Mouse (Mus musculus): ENCODE data around the gene Osbpl3.
A peak's percentile ranks its signal among the peaks of the same experiment; 100 is the strongest.

The Osbpl3 gene

GRCm38 (mm10) chr6:50294128-50294527 is 161.9 kb downstream of the Osbpl3 start:
- peak; percentile 57 for DNase-seq (ENCODE audit: low spot score)

GRCm38 (mm10) chr6:50291650-50292049 is 164.4 kb downstream of the Osbpl3 start:
- DNase-seq (ENCODE audit: low spot score) = no peak

- no peak for DNase-seq (ENCODE audit: low spot score)
Observed at GRCm38 (mm10) chr6:50286881-50287280, 169.1 kb downstream of the Osbpl3 start.

GRCm38 (mm10) chr6:50279642-50280041 is 176.4 kb downstream of the Osbpl3 start:
- DNase-seq (ENCODE audit: low spot score) = no peak

- DNase-seq (ENCODE audit: low spot score) = no peak
Observed at GRCm38 (mm10) chr6:50273947-50274346, 182.1 kb downstream of the Osbpl3 start.

GRCm38 (mm10) chr6:50273416-50273815 is 182.6 kb downstream of the Osbpl3 start:
- no peak for DNase-seq (ENCODE audit: low spot score)

- no peak for DNase-seq (ENCODE audit: low spot score)
Observed at GRCm38 (mm10) chr6:50263670-50264069, 192.3 kb downstream of the Osbpl3 start, which contains the start of gene Gsdme. Gsdme (minus strand) TSS chr6:50263862.

- no peak for DNase-seq (ENCODE audit: low spot score)
Observed at GRCm38 (mm10) chr6:50262310-50262709, 193.7 kb downstream of the Osbpl3 start.

GRCm38 (mm10) chr6:50261922-50262261 is 194.1 kb downstream of the Osbpl3 start:
- DNase-seq (ENCODE audit: low spot score) = no peak

- peak; percentile 82 for DNase-seq (ENCODE audit: low spot score)
Observed at GRCm38 (mm10) chr6:50261201-50261921, 194.6 kb downstream of the Osbpl3 start.

- DNase-seq (ENCODE audit: low spot score) = no peak
Observed at GRCm38 (mm10) chr6:50255356-50255755, 200.6 kb downstream of the Osbpl3 start.

GRCm38 (mm10) chr6:50254723-50255184 is 201.2 kb downstream of the Osbpl3 start:
- DNase-seq (ENCODE audit: low spot score) = peak; percentile 59

GRCm38 (mm10) chr6:50252690-50253089 is 203.3 kb downstream of the Osbpl3 start:
- no peak for DNase-seq (ENCODE audit: low spot score)

GRCm38 (mm10) chr6:50247791-50248190 is 208.2 kb downstream of the Osbpl3 start:
- DNase-seq (ENCODE audit: low spot score) = no peak

GRCm38 (mm10) chr6:50247356-50247755 is 208.6 kb downstream of the Osbpl3 start:
- DNase-seq (ENCODE audit: low spot score) = no peak

GRCm38 (mm10) chr6:50244967-50245366 is 211.0 kb downstream of the Osbpl3 start:
- no peak for DNase-seq (ENCODE audit: low spot score)

- DNase-seq (ENCODE audit: low spot score) = no peak
Observed at GRCm38 (mm10) chr6:50244126-50244525, 211.9 kb downstream of the Osbpl3 start.

Data from urinary bladder, postnatal 25 days (tissue).